Mouse (Mus musculus) sigmoid colon, adult 10 weeks (tissue): Measurements from ENCODE around the gene Stmn3. TPM values are rescaled to one million over a fixed set of nuclear protein-coding genes. Genes with fewer than 3 reads are reported as not detected.

Source experiments
- polyA plus RNA-seq: library from polyadenylated mRNA; stranded (reverse); fragments of 350-450 nt; fragmentation: Illumina TruSeq; extraction: RNeasy Lipid Tissue Mini Kit (QIAGEN cat#74804); gene quantifications from one replicate; pipeline ENCODE4 v1.2.3, GENCODE M21; 2014; ENCODE audit warnings: low read depth, low replicate concordance

Stmn3 gene
- 0.82 TPM for polyA plus RNA-seq

DNA sequence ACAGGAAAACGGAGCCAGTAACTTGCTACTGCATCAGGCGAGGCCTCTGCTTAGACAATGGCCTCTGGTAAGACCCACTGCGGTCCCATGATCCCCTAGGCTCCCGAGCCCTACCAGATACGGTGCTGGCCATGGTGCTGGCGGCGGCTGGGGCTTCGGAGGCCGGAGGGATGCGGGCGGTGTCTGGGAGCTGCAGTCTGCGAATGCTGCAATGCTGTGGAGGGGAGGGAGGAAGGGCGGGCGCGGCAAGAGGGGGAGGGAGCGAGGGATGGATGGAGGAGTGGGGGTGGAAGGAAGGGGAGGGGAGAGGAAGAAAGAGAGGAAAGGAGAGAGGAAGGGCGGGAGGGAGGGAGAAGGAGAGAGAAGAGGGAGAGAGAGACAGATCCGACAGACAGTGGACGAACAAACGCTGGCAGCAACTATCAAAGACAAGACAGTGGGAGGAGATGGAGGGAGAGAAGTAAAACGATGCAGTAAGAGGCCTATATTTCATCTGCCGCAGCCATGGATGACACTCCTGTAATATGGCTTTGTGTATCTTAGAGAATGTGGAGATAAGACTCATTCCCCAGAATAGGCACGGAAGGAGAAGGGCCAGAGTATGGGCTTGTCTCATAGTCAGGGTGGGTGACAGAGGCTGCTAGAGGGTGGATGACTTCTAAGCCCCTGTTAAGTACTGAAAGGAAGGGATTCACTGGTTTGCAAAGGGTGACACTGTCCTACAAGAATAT is at the start of gene Stmn3:
Gene Stmn3, minus strand, starts transcription at position 421 of the 731 bp plus-strand sequence.

DNA sequence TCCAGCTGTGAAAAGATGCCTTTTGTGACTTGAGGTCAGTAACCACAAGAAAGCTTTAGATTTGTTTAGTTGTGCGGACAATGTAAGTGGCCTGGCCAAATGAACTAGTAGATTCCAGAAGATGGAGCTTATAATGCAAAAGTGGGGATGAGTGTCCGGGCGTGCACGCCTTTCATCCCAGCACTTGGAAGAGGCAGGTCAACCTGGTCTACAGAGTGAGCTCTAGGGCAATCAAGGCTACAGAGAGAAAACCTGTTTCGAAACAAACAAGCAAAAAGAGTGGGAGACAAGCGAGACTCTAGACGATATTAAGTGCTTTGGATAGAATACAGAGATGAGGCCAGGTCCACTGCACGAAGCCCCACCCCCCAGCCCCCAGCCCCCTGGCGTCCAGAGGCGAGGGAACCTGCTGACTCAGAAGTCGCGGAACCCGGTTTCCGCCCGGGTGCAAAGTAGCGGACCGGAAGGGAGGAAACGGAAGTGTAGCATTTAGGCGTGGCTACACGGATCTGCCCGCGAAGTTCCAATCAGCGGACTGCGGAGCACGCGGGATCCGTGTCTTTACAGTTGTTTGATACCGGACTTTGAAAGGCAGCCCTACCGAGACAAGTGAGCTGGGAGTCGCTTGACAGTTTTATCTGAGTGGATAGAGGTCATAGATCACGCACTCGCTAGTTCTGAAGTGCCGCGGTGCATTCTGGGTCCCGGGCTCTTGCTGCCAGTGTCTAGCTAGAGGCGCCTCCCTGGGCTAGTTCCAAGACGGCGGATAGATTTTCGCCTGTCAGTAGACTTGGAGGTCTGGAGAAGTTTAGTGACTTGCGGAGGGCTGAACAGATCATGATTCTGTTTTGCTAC is 5.2 kb upstream of the Stmn3 start, which contains the start of gene Rtel1:
Gene Rtel1, plus strand, starts transcription at position 492 of the 855 bp plus-strand sequence.

GRCm38 (mm10) chr2:181287958-181288350 is 26.3 kb downstream of the Stmn3 start, which contains the start of gene Gmeb2:
TSS of gene Gmeb2 (minus strand) at chr2:181288035.

Other genes with a start within 250 kb of the Stmn3 start
- gene Kcnq2, start 179.2 kb downstream of the Stmn3 start, polyA plus RNA-seq: 0.85 TPM
- gene Eef1a2, start 157.5 kb downstream of the Stmn3 start, polyA plus RNA-seq: not detected
- 12.4 TPM for gene Ppdpf, start 127.3 kb downstream of the Stmn3 start, polyA plus RNA-seq
- gene Ptk6, start 111.7 kb downstream of the Stmn3 start, polyA plus RNA-seq: 8.2 TPM
- not detected for gene Srms, start 101.3 kb downstream of the Stmn3 start, polyA plus RNA-seq
- not detected for gene Fndc11, start 94.5 kb downstream of the Stmn3 start, polyA plus RNA-seq
- gene Helz2, start 72.5 kb downstream of the Stmn3 start, polyA plus RNA-seq: 4.2 TPM
- 15.3 TPM for gene Gmeb2, start 26.5 kb downstream of the Stmn3 start, polyA plus RNA-seq
- 11.0 TPM for gene Rtel1, start 5.2 kb upstream of the Stmn3 start, polyA plus RNA-seq
- gene Zgpat, start 50.4 kb upstream of the Stmn3 start, polyA plus RNA-seq: 2.1 TPM
- 44.4 TPM for gene Arfrp1, start 50.9 kb upstream of the Stmn3 start, polyA plus RNA-seq
- gene Lime1, start 65.6 kb upstream of the Stmn3 start, polyA plus RNA-seq: 1.2 TPM
- 1.5 TPM for gene Zbtb46, start 144.9 kb upstream of the Stmn3 start, polyA plus RNA-seq
- not detected for gene Abhd16b, start 178.7 kb upstream of the Stmn3 start, polyA plus RNA-seq
- gene Tpd52l2, start 182.6 kb upstream of the Stmn3 start, polyA plus RNA-seq: 47.1 TPM
- gene Dnajc5, start 206.0 kb upstream of the Stmn3 start, polyA plus RNA-seq: 72.7 TPM